Mouse (Mus musculus): Measurements from ENCODE around the gene Rho. TPM values are rescaled to one million over a fixed set of nuclear protein-coding genes. Genes with fewer than 3 reads are reported as not detected.
A peak's percentile ranks its signal among the peaks of the same experiment; 100 is the strongest.

Rho gene
- total RNA-seq, 2 experiments from 2014 or later, result 0.39 to 0.42 TPM

- DNase-seq, result no peak
These were observed 15.7 kb upstream of the Rho start for GRCm38 (mm10) chr6:115915601-115916445.

- no peak for DNase-seq
These were observed 14.9 kb upstream of the Rho start for GRCm38 (mm10) chr6:115916611-115917010.

GRCm38 (mm10) chr6:115918615-115919014 is 12.9 kb upstream of the Rho start:
- no peak for DNase-seq

- DNase-seq, result no peak
These were observed 11.7 kb upstream of the Rho start for GRCm38 (mm10) chr6:115919876-115920275.

- DNase-seq, result peak; percentile 44
These were observed 6.7 kb upstream of the Rho start for GRCm38 (mm10) chr6:115924829-115925228.

GRCm38 (mm10) chr6:115926416-115926815 is 5.1 kb upstream of the Rho start:
- no peak for DNase-seq

- DNase-seq, result no peak
These were observed 4.0 kb upstream of the Rho start for GRCm38 (mm10) chr6:115927292-115928242.

- no peak for DNase-seq
These were observed 1.5 kb upstream of the Rho start for GRCm38 (mm10) chr6:115930018-115930417.

- DNase-seq, result peak; percentile 66
These were observed 843 bp downstream of the Rho start for GRCm38 (mm10) chr6:115932391-115932790.

GRCm38 (mm10) chr6:115935544-115935943 is 4.0 kb downstream of the Rho start:
- DNase-seq, result no peak

GRCm38 (mm10) chr6:115938011-115938410 is 6.5 kb downstream of the Rho start:
- DNase-seq, result no peak

GRCm38 (mm10) chr6:115938798-115939197 is 7.2 kb downstream of the Rho start:
- no peak for DNase-seq

- no peak for DNase-seq
These were observed 9.1 kb downstream of the Rho start for GRCm38 (mm10) chr6:115940603-115941002.

GRCm38 (mm10) chr6:115941128-115941527 is 9.6 kb downstream of the Rho start:
- no peak for DNase-seq

- DNase-seq, result no peak
These were observed 12.2 kb downstream of the Rho start for GRCm38 (mm10) chr6:115943498-115944427.

GRCm38 (mm10) chr6:115944638-115945037 is 13.1 kb downstream of the Rho start, which contains the start of gene H1foo:
TSS of gene H1foo (plus strand) at chr6:115944938.
- no peak for DNase-seq

GRCm38 (mm10) chr6:115945633-115946032 is 14.1 kb downstream of the Rho start:
- no peak for DNase-seq

GRCm38 (mm10) chr6:115946389-115946788 is 14.8 kb downstream of the Rho start:
- DNase-seq, result peak; percentile 62

GRCm38 (mm10) chr6:115954506-115955074 is 23.0 kb downstream of the Rho start:
- no peak for DNase-seq

- DNase-seq, result no peak
These were observed 23.6 kb downstream of the Rho start for GRCm38 (mm10) chr6:115955169-115955568.

- DNase-seq, result no peak
These were observed 24.1 kb downstream of the Rho start for GRCm38 (mm10) chr6:115955664-115956063.
